Mouse (Mus musculus) heart, embryonic 11.5 days (tissue): ENCODE measurements around the gene Ccp110. TPM values are rescaled to one million over a fixed set of nuclear protein-coding genes. Genes with fewer than 3 reads are reported as not detected.

ENCODE experiments used
- ATAC-seq: fragments of 200-750 bp; cut with Nextera tagmentation; replicated peaks from 2 replicates; pipeline ENCODE4 v1.8.0; 2017; ENCODE audit warnings: moderate library complexity; ENCODE audit not compliant: insufficient number of reproducible peaks, low FRiP score, low TSS enrichment
- H3K27ac ChIP-seq: fragments of 300-500 bp; sonication (generic); 2 replicates; pipeline ENCODE4 v1.5.1; 2014; ENCODE audit warnings: mild to moderate bottlenecking, low read depth, low read length
- H3K27me3 ChIP-seq: fragments of 300-500 bp; sonication (generic); 2 replicates; pipeline ENCODE4 v1.6.1; 2014; ENCODE audit warnings: mild to moderate bottlenecking, low read length, mixed read lengths; ENCODE audit not compliant: control insufficient read depth, insufficient read depth
- H3K36me3 ChIP-seq: fragments of 300-500 bp; sonication (generic); 2 replicates; pipeline ENCODE4 v1.6.1; 2014; ENCODE audit warnings: mild to moderate bottlenecking, low read length, moderate library complexity, mixed read lengths; ENCODE audit not compliant: control insufficient read depth, insufficient read depth
- H3K4me1 ChIP-seq: fragments of 300-500 bp; sonication (generic); 2 replicates; pipeline ENCODE4 v1.6.1; 2014; ENCODE audit warnings: low read length; ENCODE audit not compliant: control insufficient read depth, insufficient read depth
- H3K4me2 ChIP-seq: fragments of 300-500 bp; sonication (generic); 2 replicates; pipeline ENCODE4 v1.6.1; 2014; ENCODE audit warnings: mild to moderate bottlenecking, moderate library complexity
- H3K4me3 ChIP-seq: fragments of 300-500 bp; sonication (generic); 2 replicates; pipeline ENCODE4 v1.5.1; 2014; ENCODE audit warnings: low read depth, low read length
- H3K9ac ChIP-seq: fragments of 300-500 bp; sonication (generic); 2 replicates; pipeline ENCODE4 v1.6.1; 2014; ENCODE audit warnings: mild to moderate bottlenecking, low read depth, low read length, moderate library complexity
- H3K9me3 ChIP-seq: fragments of 300-500 bp; sonication (generic); replicated peaks from 2 replicates; pipeline ENCODE4 v1.6.1; 2016; ENCODE audit warnings: low read length; ENCODE audit not compliant: control insufficient read depth
- WGBS: fragments of 180-500 bp; shearing (Covaris S2); extraction: QIAGEN DNeasy Blood & Tissue Kit; methylation state at CpG from one replicate; pipeline ENCODE4 v1.1.7; 2014; ENCODE audit not compliant: insufficient replicate concordance; 5-methylcytosine and 5-hydroxymethylcytosine counted together
- polyA plus RNA-seq: library from polyadenylated mRNA; unstranded; fragments of >200 nt; fragmentation: Nextera tagmentation; extraction: Ambion mirVana; gene quantifications from 2 replicates; pipeline ENCODE4 v1.2.1, GENCODE M21; 2014

Ccp110 gene
- polyA plus RNA-seq, 1 experiment from 2014 or later, result 4.6 TPM

DNA sequence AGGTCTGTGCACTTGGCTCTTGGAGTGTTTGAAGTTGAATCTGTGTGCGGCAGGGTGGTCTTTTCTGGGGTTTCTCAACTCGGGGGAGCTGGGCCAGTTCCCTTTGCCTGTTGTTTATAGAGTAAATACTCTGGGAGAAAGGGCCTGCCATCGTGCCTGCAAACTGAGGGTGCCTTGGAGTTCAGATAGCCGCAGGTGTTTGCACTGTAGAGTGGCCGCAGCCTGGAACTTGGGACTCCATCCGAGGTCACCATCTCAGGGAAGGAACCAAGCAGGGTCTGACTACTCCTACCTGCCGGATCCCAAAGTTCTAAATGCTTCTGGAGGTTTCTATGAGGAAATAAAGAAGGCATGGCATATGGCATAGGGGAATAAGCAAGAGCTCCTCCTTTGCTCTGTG, 43.4 kb downstream of the Ccp110 start:
- no peak overlapping the region for H3K27ac ChIP-seq
- no peaks in the 10 kb centered on the region for H3K9me3 ChIP-seq
- H3K4me1 ChIP-seq, result no peaks in the 10 kb centered on the region
- ATAC-seq, result no peak
- no peak overlapping the region for H3K4me3 ChIP-seq
- WGBS, result 75% methylated on average over 7 of the region's 7 CpGs
- no peak overlapping the region for H3K4me2 ChIP-seq
- H3K36me3 ChIP-seq, result peaks cover 24% of the 10 kb centered on the region
- H3K9ac ChIP-seq, result no peak overlapping the region
- H3K27me3 ChIP-seq, result no peaks in the 10 kb centered on the region

DNA sequence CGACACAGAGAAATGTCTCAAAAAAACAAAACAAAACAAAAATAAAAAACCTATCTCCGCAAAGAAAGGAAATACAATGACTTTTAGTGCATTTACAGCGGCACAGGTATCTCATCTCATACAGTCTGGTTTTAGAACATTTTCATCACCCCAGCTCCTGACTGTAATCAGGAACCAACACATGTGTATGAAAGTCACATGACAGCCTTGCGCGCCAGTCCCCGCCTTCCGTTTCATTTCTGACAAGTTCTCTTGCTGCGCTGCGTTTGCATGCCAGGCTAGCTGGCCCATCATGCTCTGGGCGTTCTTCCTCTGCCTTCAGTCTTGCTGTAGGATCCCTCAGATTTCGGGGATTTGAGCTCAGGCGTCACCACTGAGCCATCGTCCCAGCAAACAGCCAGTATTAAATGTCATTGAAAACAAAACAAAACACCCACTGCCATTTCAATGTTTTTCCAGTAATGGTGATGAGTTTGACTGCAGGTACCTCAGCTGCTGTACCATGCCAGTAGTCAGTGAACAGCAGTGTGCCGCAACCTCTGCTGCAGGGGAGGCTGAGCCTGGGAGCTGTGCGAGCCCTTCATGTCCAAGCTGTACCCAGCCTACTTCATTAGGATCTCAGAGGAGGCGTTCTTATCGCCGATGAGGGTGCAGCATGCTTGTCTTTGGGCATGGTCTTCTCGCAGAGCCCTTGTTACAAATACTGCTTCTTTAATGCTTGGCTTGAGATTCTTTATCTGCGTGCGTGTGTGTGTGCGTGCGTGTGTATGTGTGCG, 44.3 kb downstream of the Ccp110 start:
- 91% methylated on average over 24 of the region's 24 CpGs for WGBS
- H3K27ac ChIP-seq, result no peak overlapping the region

DNA sequence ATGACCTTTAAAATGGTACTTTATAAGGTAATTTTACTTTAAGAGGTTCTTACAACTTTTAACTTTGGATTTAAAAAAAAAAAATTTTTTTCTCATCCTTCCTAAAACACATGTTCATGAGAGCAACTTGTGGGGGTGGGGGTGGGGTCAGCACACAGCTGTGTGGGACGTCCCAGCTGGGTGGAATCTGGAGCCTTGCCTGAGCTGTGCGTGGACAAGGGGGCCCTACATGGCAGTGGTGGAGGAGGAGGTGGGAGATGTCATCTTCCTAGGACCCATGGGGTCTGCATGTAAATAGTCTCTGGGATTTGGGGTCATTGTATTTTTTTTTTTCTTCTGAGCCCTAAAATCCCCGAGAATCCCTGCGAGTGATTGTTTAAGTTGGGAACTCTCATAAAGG, 46.0 kb downstream of the Ccp110 start:
- H3K4me3 ChIP-seq, result no peak overlapping the region
- no peaks in the 10 kb centered on the region for H3K9me3 ChIP-seq
- no peak overlapping the region for H3K9ac ChIP-seq
- no peak overlapping the region for H3K27ac ChIP-seq
- H3K27me3 ChIP-seq, result no peaks in the 10 kb centered on the region
- no peak overlapping the region for H3K4me2 ChIP-seq
- peaks cover 13% of the 10 kb centered on the region for H3K36me3 ChIP-seq
- H3K4me1 ChIP-seq, result no peaks in the 10 kb centered on the region
- WGBS, result 73% methylated on average over 4 of the region's 4 CpGs
- no peak for ATAC-seq

More for the DNA sequence above, 44.3 kb downstream of the Ccp110 start:
- ATAC-seq, result no peak
- Histone ChIP-seq H3K4me3 (no peak overlapping the region), H3K27me3 (no peaks in the 10 kb centered on the region), H3K9ac (no peak overlapping the region), H3K36me3 (peaks cover 24% of the 10 kb centered on the region), H3K4me2 (no peak overlapping the region), H3K4me1 (no peaks in the 10 kb centered on the region), H3K9me3 (no peaks in the 10 kb centered on the region)

DNA sequence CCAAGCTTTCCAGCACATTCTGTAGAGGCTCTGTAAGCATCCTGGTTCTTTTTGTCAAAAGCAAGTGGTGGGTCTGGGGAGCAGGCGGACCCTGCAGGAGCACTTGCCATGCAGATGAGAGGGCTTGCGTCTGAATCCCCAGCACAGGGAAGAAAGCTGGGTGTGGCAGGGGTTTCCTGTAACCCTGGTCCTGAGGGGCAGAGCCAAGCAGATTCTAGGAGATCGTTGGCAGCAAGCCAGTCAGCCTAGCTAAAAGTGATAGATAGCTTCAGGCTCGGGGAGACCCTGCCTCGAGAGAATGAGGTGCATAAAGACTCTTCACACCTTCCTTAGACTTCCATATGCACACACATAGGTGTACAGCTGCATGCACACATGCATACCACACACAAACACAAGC, 47.0 kb downstream of the Ccp110 start:
- no peaks in the 10 kb centered on the region for H3K4me1 ChIP-seq
- no peaks in the 10 kb centered on the region for H3K9me3 ChIP-seq
- H3K4me2 ChIP-seq, result no peak overlapping the region
- no peak for ATAC-seq
- H3K27ac ChIP-seq, result no peak overlapping the region
- no peak overlapping the region for H3K4me3 ChIP-seq
- H3K9ac ChIP-seq, result no peak overlapping the region
- 56% methylated on average over 5 of the region's 5 CpGs for WGBS
- H3K27me3 ChIP-seq, result no peaks in the 10 kb centered on the region
- H3K36me3 ChIP-seq, result peaks cover 7% of the 10 kb centered on the region; the same call in 1 of the 2 replicates

DNA sequence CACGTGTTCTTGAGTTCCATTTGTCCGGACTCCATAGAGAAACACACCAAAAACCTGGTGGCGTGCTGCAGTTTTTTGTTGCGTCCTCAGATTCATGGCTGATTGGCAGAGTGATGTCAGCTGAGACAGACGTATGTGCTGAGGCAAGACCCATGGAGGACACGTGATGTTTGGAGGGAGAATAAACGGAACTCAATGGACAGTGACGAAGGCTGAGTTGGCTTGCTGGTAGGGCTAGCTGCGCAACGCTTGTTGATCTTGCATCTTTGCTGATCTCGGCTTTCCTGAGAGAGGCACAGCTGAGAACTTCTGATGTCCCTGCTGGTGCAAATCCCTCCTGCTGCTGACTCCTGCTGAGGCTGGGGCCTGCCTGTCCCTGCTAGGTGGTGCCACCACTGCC, 51.6 kb downstream of the Ccp110 start:
- no peak overlapping the region for H3K4me3 ChIP-seq
- H3K9me3 ChIP-seq, result no peaks in the 10 kb centered on the region
- H3K27ac ChIP-seq, result no peak overlapping the region
- WGBS, result 81% methylated on average over 11 of the region's 11 CpGs
- H3K9ac ChIP-seq, result no peak overlapping the region
- H3K4me1 ChIP-seq, result no peaks in the 10 kb centered on the region
- H3K36me3 ChIP-seq, result peaks cover 2% of the 10 kb centered on the region; the same call in 1 of the 2 replicates
- no peaks in the 10 kb centered on the region for H3K27me3 ChIP-seq
- no peak overlapping the region for H3K4me2 ChIP-seq
- no peak for ATAC-seq

DNA sequence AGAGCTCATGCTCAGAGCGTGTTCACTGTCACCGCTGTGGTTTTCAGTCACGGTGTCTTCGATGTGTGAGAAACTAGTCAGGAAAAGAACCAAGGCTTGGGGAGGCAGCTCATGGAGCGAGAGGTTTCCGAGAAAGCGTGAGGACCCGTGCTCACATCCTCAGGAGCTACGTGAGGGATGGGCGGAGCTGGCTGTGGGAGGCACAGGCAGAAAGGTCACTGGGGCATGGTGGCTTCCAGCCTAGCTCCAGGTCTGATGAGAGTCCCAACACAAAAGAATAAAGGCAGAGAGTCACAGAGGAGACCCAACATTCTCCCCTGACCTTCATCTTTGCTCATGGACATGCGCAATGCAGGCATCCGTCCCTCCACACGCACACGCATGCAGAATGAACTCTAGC, 52.4 kb downstream of the Ccp110 start:
- WGBS, result 80% methylated on average over 14 of the region's 14 CpGs

DNA sequence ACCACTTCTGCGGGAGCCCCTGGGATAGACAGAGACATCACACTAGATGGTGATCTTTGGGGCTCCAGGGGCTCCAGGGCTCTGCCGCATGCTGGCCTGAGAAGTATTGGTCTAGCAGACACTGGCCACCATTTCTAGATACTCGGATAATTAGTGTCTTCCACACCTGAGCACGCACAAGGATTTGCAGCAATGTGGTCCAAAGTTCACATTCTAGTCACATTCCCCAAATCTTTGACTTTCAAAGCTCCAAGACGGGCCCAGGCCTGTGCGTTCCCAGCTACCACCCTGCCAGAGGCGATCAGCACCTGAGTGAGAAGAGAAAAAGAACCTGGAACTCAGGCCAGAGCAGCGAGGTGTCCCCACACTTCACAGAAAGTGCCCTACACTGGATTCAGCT, 53.3 kb downstream of the Ccp110 start:
- WGBS, result 68% methylated on average over 8 of the region's 8 CpGs
- no peak overlapping the region for H3K4me2 ChIP-seq
- no peak for ATAC-seq
- H3K4me1 ChIP-seq, result no peaks in the 10 kb centered on the region
- no peak overlapping the region for H3K4me3 ChIP-seq
- no peaks in the 10 kb centered on the region for H3K27me3 ChIP-seq
- no peak overlapping the region for H3K9ac ChIP-seq
- no peaks in the 10 kb centered on the region for H3K9me3 ChIP-seq
- no peak overlapping the region for H3K27ac ChIP-seq
- H3K36me3 ChIP-seq, result peaks cover 2% of the 10 kb centered on the region; the same call in 1 of the 2 replicates

More for the DNA sequence above, 52.4 kb downstream of the Ccp110 start:
- Histone ChIP-seq H3K27me3 (no peaks in the 10 kb centered on the region), H3K36me3 (peaks cover 2% of the 10 kb centered on the region; the same call in 1 of the 2 replicates), H3K4me2 (no peak overlapping the region), H3K4me3 (no peak overlapping the region), H3K9me3 (no peaks in the 10 kb centered on the region), H3K9ac (no peak overlapping the region), H3K27ac (no peak overlapping the region), H3K4me1 (no peaks in the 10 kb centered on the region)
- ATAC-seq, result no peak

DNA sequence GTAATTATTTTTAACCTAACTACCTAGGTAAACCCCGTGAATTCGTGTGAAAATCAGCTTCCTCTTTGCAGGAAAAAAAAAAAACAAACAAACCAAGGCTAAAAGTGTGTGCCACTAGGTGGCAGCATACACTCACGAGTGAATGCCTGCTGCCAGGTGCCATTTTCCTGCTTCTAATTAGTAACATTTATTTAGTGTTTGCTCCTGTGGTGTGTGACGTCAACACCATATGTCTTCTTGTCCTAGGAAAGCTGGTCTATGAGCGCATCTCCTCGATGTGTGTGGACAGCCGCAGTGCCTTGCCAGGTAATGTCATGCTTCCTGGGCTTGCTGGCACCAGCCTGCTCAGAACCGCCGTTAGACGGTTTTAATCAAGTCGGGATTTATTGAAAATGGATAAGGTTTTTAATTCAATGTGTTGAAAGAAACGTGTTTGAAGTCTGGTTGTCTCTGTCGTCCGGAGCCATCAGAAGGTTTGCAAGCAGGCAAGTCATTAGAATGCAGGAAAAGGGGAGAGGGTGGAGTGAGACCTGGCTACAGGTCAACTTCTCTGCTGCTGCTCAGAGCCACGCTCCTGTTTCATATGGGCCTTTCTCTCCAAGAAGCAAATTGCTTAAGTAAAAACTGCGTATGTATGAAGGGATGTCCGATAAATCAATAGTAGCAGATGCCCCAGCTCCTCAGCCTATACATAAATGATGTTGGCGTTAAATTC, 53.9 kb downstream of the Ccp110 start:
- Histone ChIP-seq H3K9ac (no peak overlapping the region), H3K9me3 (no peaks in the 10 kb centered on the region), H3K4me3 (no peak overlapping the region), H3K4me1 (no peaks in the 10 kb centered on the region), H3K27ac (no peak overlapping the region), H3K4me2 (no peak overlapping the region), H3K36me3 (peaks cover 2% of the 10 kb centered on the region; the same call in 1 of the 2 replicates), H3K27me3 (no peaks in the 10 kb centered on the region)
- WGBS, result 58% methylated on average over 18 of the region's 18 CpGs
- no peak for ATAC-seq
